Mouse (Mus musculus) adipose tissue, adult 10 weeks (tissue): ENCODE data around the gene Vps39. TPM values are rescaled to one million over a fixed set of nuclear protein-coding genes. Genes with fewer than 3 reads are reported as not detected.

Experiments used
- polyA plus RNA-seq: library from polyadenylated mRNA; stranded (reverse); fragments of 350-450 nt; fragmentation: Illumina TruSeq; extraction: RNeasy Lipid Tissue Mini Kit (QIAGEN cat#74804); gene quantifications from one replicate; pipeline ENCODE4 v1.2.3, GENCODE M21; 2014; ENCODE audit warnings: low read depth, low replicate concordance

Vps39 gene
- 25.9 TPM for polyA plus RNA-seq

GRCm38 (mm10) chr2:120352682-120353646 is at the start of gene Vps39:
Vps39 (minus strand) TSS chr2:120353137.

DNA sequence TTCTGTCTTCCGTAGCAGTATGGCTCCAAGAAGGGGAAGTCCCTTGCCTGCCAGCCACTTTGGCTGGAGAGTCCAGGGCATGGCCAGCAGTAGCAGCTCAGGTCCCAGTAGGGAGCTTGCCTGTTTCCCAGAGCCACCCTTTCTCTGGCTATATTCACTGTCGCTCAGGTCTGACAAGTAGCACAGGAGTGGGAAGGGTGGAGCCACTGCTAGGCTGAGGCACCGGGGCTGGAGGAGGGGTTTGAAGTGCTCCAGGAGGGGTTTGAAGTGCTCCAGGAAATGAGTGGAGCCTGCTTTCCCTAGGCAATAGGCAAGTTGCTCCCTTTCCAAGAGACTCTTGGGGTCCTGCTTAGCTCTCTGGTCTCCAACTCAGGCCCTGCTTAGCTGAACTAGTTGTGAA is 39.0 kb downstream of the Vps39 start, which contains the start of gene Pla2g4f:
Gene Pla2g4f, minus strand, starts transcription at position 190 of the 400 bp plus-strand sequence.

GRCm38 (mm10) chr2:120288995-120289394 is 63.9 kb downstream of the Vps39 start, which contains the start of gene Pla2g4d:
Pla2g4d (minus strand) TSS chr2:120289197.

Other genes starting within 250 kb of the Vps39 start
- 26.5 TPM for gene Ehd4, start 198.5 kb downstream of the Vps39 start, polyA plus RNA-seq
- 0.15 TPM for gene Pla2g4e, start 107.8 kb downstream of the Vps39 start, polyA plus RNA-seq
- 0.20 TPM for gene Pla2g4d, start 63.9 kb downstream of the Vps39 start, polyA plus RNA-seq
- 9.0 TPM for gene Pla2g4f, start 39.0 kb downstream of the Vps39 start, polyA plus RNA-seq
- 24.4 TPM for gene Ganc, start 50.8 kb upstream of the Vps39 start, polyA plus RNA-seq
- gene Tmem87a, start 51.0 kb upstream of the Vps39 start, polyA plus RNA-seq, result 27.8 TPM
- gene Capn3, start 102.9 kb upstream of the Vps39 start, polyA plus RNA-seq, result 12.7 TPM
- gene Zfp106, start 210.7 kb upstream of the Vps39 start, polyA plus RNA-seq, result 53.7 TPM
- 35.7 TPM for gene Snap23, start 214.5 kb upstream of the Vps39 start, polyA plus RNA-seq